Mouse (Mus musculus): ENCODE data around the gene Cpn2. TPM values are rescaled to one million over a fixed set of nuclear protein-coding genes. Genes with fewer than 3 reads are reported as not detected.

The Cpn2 gene
- polyA plus RNA-seq, 1 experiment from 2014 or later = not detected

DNA sequence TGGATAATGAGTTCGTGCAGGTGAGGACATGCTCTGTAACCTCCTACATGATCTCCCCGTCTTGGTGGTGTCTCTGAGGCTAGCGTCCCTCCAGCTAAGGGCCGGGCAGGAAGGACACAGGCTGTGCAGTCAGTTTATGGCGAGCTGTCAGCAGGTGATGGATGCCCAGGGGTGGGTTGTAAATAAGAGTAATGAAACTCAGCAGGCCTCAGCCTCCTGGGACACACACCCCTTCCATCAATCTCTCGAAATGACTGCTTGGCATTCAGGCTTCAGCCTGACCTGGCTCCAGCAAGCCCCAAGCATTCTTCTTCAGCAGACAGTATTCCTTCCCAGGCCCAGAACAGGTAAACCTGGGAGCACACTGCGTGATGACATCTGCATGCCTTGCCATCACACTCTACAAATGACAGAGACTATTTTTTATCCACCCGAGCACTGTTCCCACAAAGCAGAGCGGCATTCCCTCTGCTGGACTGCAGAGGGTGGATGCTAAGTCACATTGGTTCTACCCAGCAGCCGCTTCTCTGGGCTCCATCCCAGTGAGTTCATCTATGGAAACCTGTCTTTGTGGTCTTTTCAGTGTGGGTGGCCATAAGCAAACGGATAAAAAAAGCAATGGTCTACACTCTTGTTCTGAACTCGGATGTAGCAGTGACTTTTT is 23.1 kb downstream of the Cpn2 start:
- Histone ChIP-seq H3K4me1 (ENCODE audit: control insufficient read depth, insufficient read depth, low read length) (peaks cover 30% of the 10 kb centered on the region), H3K4me2 (ENCODE audit: low read depth, severe bottlenecking) (peak overlapping the region; percentile 7; the same call in 1 of the 2 replicates), H3K36me3 (ENCODE audit: control insufficient read depth, insufficient read depth, low read length) (no peaks in the 10 kb centered on the region), H3K27me3 (ENCODE audit: control insufficient read depth, insufficient read depth, low read length) (no peaks in the 10 kb centered on the region), H3K9me3 (ENCODE audit: control insufficient read depth, low read length) (no peaks in the 10 kb centered on the region), H3K4me3 (ENCODE audit: low read depth, low read length) (no peak overlapping the region), H3K9ac (ENCODE audit: low read length) (no peak overlapping the region), H3K27ac (replicated peaks; ENCODE audit: low read depth, low read length) (no peak overlapping the region)
- ATAC-seq (ENCODE audit: insufficient number of reproducible peaks, low FRiP score, low TSS enrichment, low read depth) = peak; percentile 56; the same call in 1 of the 2 replicates
- DNase-seq (ENCODE audit: low spot score) = peak; percentile 82
- 17% methylated on average over 12 of the region's 12 CpGs for WGBS

- H3K27me3 ChIP-seq (ENCODE audit: control insufficient read depth, insufficient read depth, low read length) = no peaks in the 10 kb centered on the region
Measured at GRCm38 (mm10) chr16:30241623-30242022, 25.7 kb downstream of the Cpn2 start.

GRCm38 (mm10) chr16:30238791-30239190 is 28.5 kb downstream of the Cpn2 start:
- peaks cover 34% of the 10 kb centered on the region for H3K4me1 ChIP-seq (ENCODE audit: control insufficient read depth, insufficient read depth, low read length)
- no peaks in the 10 kb centered on the region for H3K9me3 ChIP-seq (ENCODE audit: control insufficient read depth, low read length)
- no peaks in the 10 kb centered on the region for H3K27me3 ChIP-seq (ENCODE audit: control insufficient read depth, insufficient read depth, low read length)
- no peak overlapping the region for H3K9ac ChIP-seq (ENCODE audit: low read length)
- no peak overlapping the region for H3K27ac ChIP-seq (replicated peaks; ENCODE audit: low read depth, low read length)
- WGBS = 85% methylated on average over 6 of the region's 6 CpGs
- ATAC-seq (ENCODE audit: insufficient number of reproducible peaks, low FRiP score, low TSS enrichment, low read depth) (no peak), DNase-seq (ENCODE audit: low spot score) (no peak)
- no peaks in the 10 kb centered on the region for H3K36me3 ChIP-seq (ENCODE audit: control insufficient read depth, insufficient read depth, low read length)
- H3K4me2 ChIP-seq (ENCODE audit: low read depth, severe bottlenecking) = no peak overlapping the region
- no peak overlapping the region for H3K4me3 ChIP-seq (ENCODE audit: low read depth, low read length)

More at GRCm38 (mm10) chr16:30241623-30242022, 25.7 kb downstream of the Cpn2 start:
- DNase-seq (ENCODE audit: low spot score) = peak; percentile 49
- Histone ChIP-seq H3K9me3 (ENCODE audit: control insufficient read depth, low read length) (no peaks in the 10 kb centered on the region), H3K4me1 (ENCODE audit: control insufficient read depth, insufficient read depth, low read length) (peaks cover 25% of the 10 kb centered on the region), H3K36me3 (ENCODE audit: control insufficient read depth, insufficient read depth, low read length) (no peaks in the 10 kb centered on the region), H3K4me2 (ENCODE audit: low read depth, severe bottlenecking) (no peak overlapping the region), H3K4me3 (ENCODE audit: low read depth, low read length) (no peak overlapping the region), H3K9ac (ENCODE audit: low read length) (no peak overlapping the region), H3K27ac (replicated peaks; ENCODE audit: low read depth, low read length) (no peak overlapping the region; the same call in 1 of the 2 replicates)
- WGBS = 8% methylated on average over 2 of the region's 2 CpGs
- peak; percentile 72 for ATAC-seq (ENCODE audit: insufficient number of reproducible peaks, low FRiP score, low TSS enrichment, low read depth)

- peak; percentile 97 for DNase-seq (ENCODE audit: low spot score)
- Histone ChIP-seq H3K4me1 (ENCODE audit: control insufficient read depth, insufficient read depth, low read length) (peaks cover 30% of the 10 kb centered on the region), H3K27me3 (ENCODE audit: control insufficient read depth, insufficient read depth, low read length) (no peaks in the 10 kb centered on the region), H3K36me3 (ENCODE audit: control insufficient read depth, insufficient read depth, low read length) (no peaks in the 10 kb centered on the region), H3K4me2 (ENCODE audit: low read depth, severe bottlenecking) (peak overlapping the region; percentile 49), H3K4me3 (ENCODE audit: low read depth, low read length) (peak overlapping the region; percentile 9; the same call in 1 of the 2 replicates), H3K9me3 (ENCODE audit: control insufficient read depth, low read length) (no peaks in the 10 kb centered on the region), H3K27ac (replicated peaks; ENCODE audit: low read depth, low read length) (peak overlapping the region; percentile 71), H3K9ac (ENCODE audit: low read length) (peak overlapping the region; percentile 35; the same call in 1 of the 2 replicates)
- peak; percentile 84 for ATAC-seq (ENCODE audit: insufficient number of reproducible peaks, low FRiP score, low TSS enrichment, low read depth)
- WGBS = 2% methylated on average over 33 of the region's 33 CpGs
Measured at GRCm38 (mm10) chr16:30236091-30236699, 31.1 kb downstream of the Cpn2 start.

DNA sequence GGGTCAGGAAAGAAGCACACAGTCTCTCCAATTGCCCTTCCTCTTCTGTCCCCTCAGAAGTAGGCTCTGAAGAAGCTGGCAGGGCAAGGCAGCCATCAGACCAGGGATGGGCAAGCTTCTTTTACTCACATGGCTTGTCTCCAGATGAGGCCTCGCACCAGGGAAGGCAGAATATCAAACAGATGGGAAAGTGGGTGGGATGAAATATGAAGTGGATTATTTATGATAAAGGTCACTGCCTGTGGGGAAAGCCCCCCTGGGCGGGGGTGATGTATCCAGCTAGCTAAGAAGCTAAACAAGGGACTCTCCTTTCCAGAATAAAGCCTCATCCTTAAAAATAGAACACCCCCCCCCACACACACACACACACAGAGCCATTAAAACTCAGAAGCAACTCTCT is 31.7 kb downstream of the Cpn2 start:
- no peak for ATAC-seq (ENCODE audit: insufficient number of reproducible peaks, low FRiP score, low TSS enrichment, low read depth)
- 25% methylated on average over 2 of the region's 2 CpGs for WGBS
- Histone ChIP-seq H3K9me3 (ENCODE audit: control insufficient read depth, low read length) (no peaks in the 10 kb centered on the region), H3K4me2 (ENCODE audit: low read depth, severe bottlenecking) (peak overlapping the region; percentile 49; the same call in 1 of the 2 replicates), H3K9ac (ENCODE audit: low read length) (no peak overlapping the region), H3K36me3 (ENCODE audit: control insufficient read depth, insufficient read depth, low read length) (no peaks in the 10 kb centered on the region), H3K27ac (replicated peaks; ENCODE audit: low read depth, low read length) (peak overlapping the region; percentile 71; the same call in 1 of the 2 replicates), H3K4me3 (ENCODE audit: low read depth, low read length) (no peak overlapping the region), H3K27me3 (ENCODE audit: control insufficient read depth, insufficient read depth, low read length) (no peaks in the 10 kb centered on the region), H3K4me1 (ENCODE audit: control insufficient read depth, insufficient read depth, low read length) (peaks cover 31% of the 10 kb centered on the region)
- DNase-seq (ENCODE audit: low spot score) = no peak

DNA sequence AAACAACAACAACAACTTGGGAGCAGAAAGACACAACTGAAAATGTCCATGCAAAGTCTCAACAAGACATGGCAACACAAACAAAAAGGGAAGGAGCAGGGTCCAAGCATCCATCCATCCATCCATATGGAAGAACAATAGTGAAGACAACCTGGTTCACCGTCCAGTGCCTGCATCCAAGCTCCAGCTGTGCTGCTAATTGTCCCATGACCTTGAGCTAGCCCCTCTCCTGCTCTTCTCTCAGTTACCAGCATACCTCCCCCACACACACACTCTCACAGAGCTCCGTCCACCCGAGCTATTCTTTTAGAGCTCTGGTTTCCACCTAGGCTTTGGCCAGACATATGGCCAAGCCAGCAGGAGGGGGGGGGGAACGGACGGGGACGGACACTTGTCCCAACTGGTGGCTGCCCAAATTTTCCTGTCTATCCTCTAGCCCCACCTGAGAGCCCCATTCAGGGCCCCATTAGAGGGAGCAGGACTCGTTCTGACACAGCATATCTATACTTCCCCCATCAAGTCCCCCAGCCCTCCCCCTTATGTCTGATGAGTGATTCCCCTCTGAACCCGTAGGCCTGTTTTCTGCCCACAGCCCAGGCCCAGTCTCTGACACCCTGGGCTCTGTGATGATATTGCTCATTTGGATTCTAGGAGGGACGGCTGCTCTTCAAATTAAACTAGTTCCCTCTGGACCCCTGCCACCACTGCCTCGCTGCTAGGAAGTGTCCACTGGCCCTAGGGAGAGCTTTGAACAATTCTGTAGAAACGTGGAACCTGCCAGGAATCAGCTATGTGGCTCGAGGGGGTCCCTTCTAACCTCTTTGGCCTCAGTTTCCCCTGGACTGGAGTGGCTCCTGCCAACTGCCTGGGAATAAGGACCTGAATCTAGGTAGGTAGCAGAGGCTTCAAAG is 32.4 kb downstream of the Cpn2 start:
- H3K4me3 ChIP-seq (ENCODE audit: low read depth, low read length) = no peak overlapping the region
- H3K9ac ChIP-seq (ENCODE audit: low read length) = no peak overlapping the region
- ATAC-seq (ENCODE audit: insufficient number of reproducible peaks, low FRiP score, low TSS enrichment, low read depth) = no peak
- no peaks in the 10 kb centered on the region for H3K9me3 ChIP-seq (ENCODE audit: control insufficient read depth, low read length)
- no peak overlapping the region for H3K4me2 ChIP-seq (ENCODE audit: low read depth, severe bottlenecking)
- 35% methylated on average over 12 of the region's 12 CpGs for WGBS
- DNase-seq (ENCODE audit: low spot score) = no peak
- H3K27me3 ChIP-seq (ENCODE audit: control insufficient read depth, insufficient read depth, low read length) = no peaks in the 10 kb centered on the region
- H3K36me3 ChIP-seq (ENCODE audit: control insufficient read depth, insufficient read depth, low read length) = no peaks in the 10 kb centered on the region
- H3K4me1 ChIP-seq (ENCODE audit: control insufficient read depth, insufficient read depth, low read length) = peaks cover 31% of the 10 kb centered on the region
- no peak overlapping the region for H3K27ac ChIP-seq (replicated peaks; ENCODE audit: low read depth, low read length)

DNA sequence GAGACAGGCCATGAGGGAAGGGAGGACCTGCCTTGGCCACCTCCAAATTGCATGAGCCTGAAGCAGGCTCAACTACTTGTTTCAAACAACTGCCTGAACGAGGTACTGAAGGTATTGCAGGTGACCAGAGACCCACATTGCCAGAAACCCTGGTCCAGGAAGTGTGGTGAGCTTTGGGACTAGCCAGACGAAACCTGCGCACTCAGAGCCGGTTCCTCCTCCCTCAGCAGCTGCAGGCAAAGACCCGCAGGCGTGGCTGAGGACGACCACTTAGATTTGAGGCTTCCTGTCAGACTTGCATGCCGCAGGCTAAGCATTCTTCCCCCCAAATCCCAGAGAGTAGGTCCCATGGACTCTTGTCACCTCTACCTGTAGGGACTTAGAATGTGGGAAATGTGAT is 33.2 kb downstream of the Cpn2 start:
- no peak for DNase-seq (ENCODE audit: low spot score)
- H3K27ac ChIP-seq (replicated peaks; ENCODE audit: low read depth, low read length) = no peak overlapping the region

More for the DNA sequence above, 33.2 kb downstream of the Cpn2 start:
- ATAC-seq (ENCODE audit: insufficient number of reproducible peaks, low FRiP score, low TSS enrichment, low read depth) = no peak
- H3K27me3 ChIP-seq (ENCODE audit: control insufficient read depth, insufficient read depth, low read length) = no peaks in the 10 kb centered on the region
- H3K4me3 ChIP-seq (ENCODE audit: low read depth, low read length) = no peak overlapping the region
- H3K9ac ChIP-seq (ENCODE audit: low read length) = no peak overlapping the region
- WGBS = 41% methylated on average over 8 of the region's 8 CpGs
- no peaks in the 10 kb centered on the region for H3K36me3 ChIP-seq (ENCODE audit: control insufficient read depth, insufficient read depth, low read length)
- no peak overlapping the region for H3K4me2 ChIP-seq (ENCODE audit: low read depth, severe bottlenecking)
- no peaks in the 10 kb centered on the region for H3K9me3 ChIP-seq (ENCODE audit: control insufficient read depth, low read length)
- peaks cover 31% of the 10 kb centered on the region for H3K4me1 ChIP-seq (ENCODE audit: control insufficient read depth, insufficient read depth, low read length)

Measured in limb, embryonic 11.5 days (tissue).